Mouse (Mus musculus) heart, embryonic 11.5 days (tissue): ENCODE measurements around the gene Epb41l1. TPM values are rescaled to one million over a fixed set of nuclear protein-coding genes. Genes with fewer than 3 reads are reported as not detected.
A peak's percentile ranks its signal among the peaks of the same experiment; 100 is the strongest.

Source experiments
- ATAC-seq: fragments of 200-750 bp; cut with Nextera tagmentation; replicated peaks from 2 replicates; pipeline ENCODE4 v1.8.0; 2017; ENCODE audit warnings: moderate library complexity; ENCODE audit not compliant: insufficient number of reproducible peaks, low FRiP score, low TSS enrichment
- H3K27ac ChIP-seq: fragments of 300-500 bp; sonication (generic); 2 replicates; pipeline ENCODE4 v1.5.1; 2014; ENCODE audit warnings: mild to moderate bottlenecking, low read depth, low read length
- H3K27me3 ChIP-seq: fragments of 300-500 bp; sonication (generic); 2 replicates; pipeline ENCODE4 v1.6.1; 2014; ENCODE audit warnings: mild to moderate bottlenecking, low read length, mixed read lengths; ENCODE audit not compliant: control insufficient read depth, insufficient read depth
- H3K36me3 ChIP-seq: fragments of 300-500 bp; sonication (generic); 2 replicates; pipeline ENCODE4 v1.6.1; 2014; ENCODE audit warnings: mild to moderate bottlenecking, low read length, moderate library complexity, mixed read lengths; ENCODE audit not compliant: control insufficient read depth, insufficient read depth
- H3K4me1 ChIP-seq: fragments of 300-500 bp; sonication (generic); 2 replicates; pipeline ENCODE4 v1.6.1; 2014; ENCODE audit warnings: low read length; ENCODE audit not compliant: control insufficient read depth, insufficient read depth
- H3K4me2 ChIP-seq: fragments of 300-500 bp; sonication (generic); 2 replicates; pipeline ENCODE4 v1.6.1; 2014; ENCODE audit warnings: mild to moderate bottlenecking, moderate library complexity
- H3K4me3 ChIP-seq: fragments of 300-500 bp; sonication (generic); 2 replicates; pipeline ENCODE4 v1.5.1; 2014; ENCODE audit warnings: low read depth, low read length
- H3K9ac ChIP-seq: fragments of 300-500 bp; sonication (generic); 2 replicates; pipeline ENCODE4 v1.6.1; 2014; ENCODE audit warnings: mild to moderate bottlenecking, low read depth, low read length, moderate library complexity
- H3K9me3 ChIP-seq: fragments of 300-500 bp; sonication (generic); replicated peaks from 2 replicates; pipeline ENCODE4 v1.6.1; 2016; ENCODE audit warnings: low read length; ENCODE audit not compliant: control insufficient read depth
- WGBS: fragments of 180-500 bp; shearing (Covaris S2); extraction: QIAGEN DNeasy Blood & Tissue Kit; methylation state at CpG from one replicate; pipeline ENCODE4 v1.1.7; 2014; ENCODE audit not compliant: insufficient replicate concordance; 5-methylcytosine and 5-hydroxymethylcytosine counted together
- polyA plus RNA-seq: library from polyadenylated mRNA; unstranded; fragments of >200 nt; fragmentation: Nextera tagmentation; extraction: Ambion mirVana; gene quantifications from 2 replicates; pipeline ENCODE4 v1.2.1, GENCODE M21; 2014

The Epb41l1 gene
- polyA plus RNA-seq, 1 experiment from 2014 or later, result 1.6 TPM

DNA sequence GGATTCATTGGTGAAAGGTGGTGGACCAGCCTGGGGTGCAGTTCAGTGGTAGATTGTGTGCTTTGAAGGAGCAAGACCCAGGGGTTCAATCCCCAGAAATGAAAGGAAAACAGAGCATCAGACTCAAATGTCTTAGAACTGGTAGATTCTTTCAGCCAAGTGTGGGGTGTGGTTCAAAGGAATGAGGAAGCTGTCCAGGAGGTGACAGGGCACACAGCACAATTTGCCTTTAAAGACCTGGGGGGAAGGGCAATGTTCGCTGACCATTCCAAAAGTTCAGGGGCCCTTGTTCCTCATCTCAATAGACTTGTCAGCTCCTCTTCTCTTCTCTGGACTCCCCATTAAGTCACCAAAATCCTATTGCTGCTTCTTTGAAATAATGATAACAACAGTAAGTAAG, 3.5 kb upstream of the Epb41l1 start:
- ATAC-seq, result no peak
- no peak overlapping the region for H3K4me3 ChIP-seq
- WGBS, result 58% methylated on average over 1 of the region's 1 CpGs

DNA sequence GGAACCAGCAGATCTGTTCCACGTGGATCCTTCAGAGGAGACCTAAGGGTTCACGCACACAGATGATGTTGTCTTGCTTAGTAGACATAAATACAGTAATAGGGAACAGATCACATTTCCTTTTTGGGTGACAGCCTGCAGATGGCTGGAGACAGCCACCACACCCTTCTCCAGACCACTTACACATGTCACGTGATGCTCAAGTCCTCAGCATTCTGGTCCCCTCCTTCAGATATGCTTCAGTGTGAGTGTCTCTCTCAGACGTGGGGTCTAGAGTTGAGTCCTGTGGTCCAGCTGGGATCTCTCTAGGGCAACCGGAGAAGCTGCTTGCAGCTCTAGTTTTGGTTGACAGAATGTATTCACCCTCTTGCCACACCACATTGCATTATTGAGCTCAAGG, 2.2 kb upstream of the Epb41l1 start:
- Histone ChIP-seq H3K4me3 (no peak overlapping the region), H3K9me3 (no peaks in the 10 kb centered on the region), H3K27me3 (peaks cover 45% of the 10 kb centered on the region), H3K4me1 (peaks cover 21% of the 10 kb centered on the region), H3K27ac (no peak overlapping the region), H3K9ac (no peak overlapping the region), H3K36me3 (no peaks in the 10 kb centered on the region), H3K4me2 (no peak overlapping the region)
- no peak for ATAC-seq
- 71% methylated on average over 5 of the region's 5 CpGs for WGBS

More for the DNA sequence above, 3.5 kb upstream of the Epb41l1 start:
- peaks cover 40% of the 10 kb centered on the region for H3K27me3 ChIP-seq
- no peak overlapping the region for H3K9ac ChIP-seq
- no peak overlapping the region for H3K4me2 ChIP-seq
- H3K9me3 ChIP-seq, result no peaks in the 10 kb centered on the region
- no peak overlapping the region for H3K27ac ChIP-seq
- H3K4me1 ChIP-seq, result peaks cover 15% of the 10 kb centered on the region
- no peaks in the 10 kb centered on the region for H3K36me3 ChIP-seq

DNA sequence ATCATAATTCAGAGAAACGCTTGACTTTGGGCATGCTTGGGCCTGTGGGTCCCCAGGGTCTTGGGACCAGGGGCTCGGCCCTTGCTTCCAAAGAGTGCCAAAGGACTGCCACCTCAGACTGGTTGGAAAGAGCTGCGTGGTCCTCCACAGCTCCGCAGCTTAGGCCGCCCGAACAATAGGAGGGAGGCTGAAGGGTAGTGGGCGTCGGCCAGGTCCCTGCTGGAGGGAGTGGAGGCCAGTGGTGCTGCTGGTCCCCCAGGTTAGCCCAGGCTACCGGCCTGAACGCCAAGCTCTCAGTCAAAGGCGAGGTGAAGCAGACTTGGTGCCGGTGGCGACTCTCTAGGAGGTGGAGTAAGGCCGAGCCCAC, 399 bp upstream of the Epb41l1 start:
- ATAC-seq, result no peak
- H3K4me1 ChIP-seq, result peaks cover 21% of the 10 kb centered on the region
- H3K27ac ChIP-seq, result no peak overlapping the region
- H3K4me2 ChIP-seq, result peak overlapping the region; percentile 99
- peaks cover 50% of the 10 kb centered on the region for H3K27me3 ChIP-seq
- H3K9ac ChIP-seq, result peak overlapping the region; percentile 76
- no peaks in the 10 kb centered on the region for H3K9me3 ChIP-seq
- H3K36me3 ChIP-seq, result no peaks in the 10 kb centered on the region
- H3K4me3 ChIP-seq, result peak overlapping the region; percentile 68
- 14% methylated on average over 14 of the region's 14 CpGs for WGBS

DNA sequence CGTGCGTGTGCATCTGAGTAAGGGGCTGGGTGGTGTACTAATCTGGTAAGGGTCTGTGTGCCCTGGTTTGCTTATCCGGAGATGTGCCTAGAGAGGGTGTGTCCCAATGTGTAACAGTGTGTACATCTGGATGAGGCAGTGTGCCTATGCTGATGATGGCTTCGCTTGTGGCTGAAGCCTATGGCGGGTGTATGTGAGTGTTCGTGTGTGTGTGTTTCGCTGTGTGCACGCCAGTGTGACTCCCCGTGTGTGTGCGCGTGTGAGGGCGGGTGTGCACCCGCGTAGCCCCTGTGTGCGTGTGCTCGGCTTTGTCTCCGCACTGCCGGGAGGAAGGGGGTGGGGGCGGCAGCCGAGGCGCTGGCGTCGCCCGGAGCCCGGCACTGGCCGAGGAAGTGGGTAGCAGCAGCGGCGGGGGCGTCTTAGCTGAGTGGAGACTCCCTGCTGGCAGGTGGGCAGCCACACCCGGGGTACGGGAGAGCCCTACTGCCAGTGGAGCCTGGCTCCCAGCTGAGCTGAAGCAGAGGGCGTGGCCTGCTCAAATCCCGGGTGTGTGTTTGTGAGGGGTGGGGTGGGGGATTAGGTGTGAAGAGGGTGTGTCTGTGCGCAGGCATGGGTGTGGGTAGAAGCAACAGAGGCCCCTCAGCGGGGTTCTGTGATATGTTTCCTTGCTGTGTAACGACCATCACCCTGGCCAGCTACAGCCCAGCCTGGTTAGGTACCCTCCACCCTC, 837 bp downstream of the Epb41l1 start:
- Histone ChIP-seq H3K4me1 (peaks cover 21% of the 10 kb centered on the region), H3K27me3 (peaks cover 50% of the 10 kb centered on the region), H3K9ac (peak overlapping the region; percentile 76), H3K4me3 (peak overlapping the region; percentile 68), H3K4me2 (peak overlapping the region; percentile 99), H3K36me3 (no peaks in the 10 kb centered on the region), H3K9me3 (no peaks in the 10 kb centered on the region), H3K27ac (no peak overlapping the region)
- peak; percentile 44; the same call in 1 of the 2 replicates for ATAC-seq
- under 1% methylated on average over 36 of the region's 36 CpGs for WGBS

DNA sequence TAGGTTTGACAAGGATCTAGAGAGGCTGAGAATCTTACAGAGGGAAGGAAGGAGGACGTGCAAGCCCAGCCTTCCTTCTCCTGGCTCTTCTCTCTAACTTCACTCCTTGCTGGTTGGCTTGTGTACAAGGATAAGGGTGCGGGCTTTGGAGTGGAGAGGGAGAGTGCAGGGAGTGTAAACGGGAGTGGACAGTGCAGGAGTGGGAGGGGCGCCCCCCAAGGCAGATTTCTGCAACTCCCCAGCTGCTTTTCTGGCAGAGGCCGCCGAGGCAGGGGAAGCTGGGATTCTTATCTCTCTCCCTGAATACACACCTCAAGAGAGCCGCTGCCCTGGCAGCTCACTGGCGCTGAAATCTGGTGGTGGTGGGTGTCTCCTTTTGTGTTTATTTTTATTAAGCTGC, 1.9 kb downstream of the Epb41l1 start:
- Histone ChIP-seq H3K4me3 (no peak overlapping the region), H3K27ac (no peak overlapping the region), H3K27me3 (peaks cover 52% of the 10 kb centered on the region), H3K9ac (no peak overlapping the region), H3K9me3 (no peaks in the 10 kb centered on the region), H3K36me3 (no peaks in the 10 kb centered on the region), H3K4me1 (peaks cover 21% of the 10 kb centered on the region), H3K4me2 (peak overlapping the region; percentile 42)
- WGBS, result 2% methylated on average over 8 of the region's 8 CpGs
- ATAC-seq, result no peak

DNA sequence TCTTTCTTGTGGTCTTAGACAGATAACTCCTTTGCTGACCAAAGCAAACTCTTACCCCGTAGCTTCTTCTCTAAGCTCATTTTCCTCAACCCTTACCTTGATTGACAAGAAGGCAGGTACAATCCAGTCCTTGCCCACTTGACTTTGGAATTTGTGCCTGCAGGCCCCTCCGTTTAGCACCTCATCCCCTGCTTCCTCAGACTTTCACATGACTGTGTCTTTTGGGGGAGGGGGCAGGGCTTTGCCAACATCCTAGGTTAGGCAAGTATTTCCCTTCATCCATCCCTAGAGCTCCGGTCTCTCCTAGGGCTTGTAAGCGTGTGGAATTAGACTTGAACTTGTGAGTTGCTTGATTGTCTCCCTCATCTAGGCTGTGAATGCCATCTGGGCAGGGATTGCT, 3.0 kb downstream of the Epb41l1 start:
- H3K4me2 ChIP-seq, result no peak overlapping the region
- H3K9ac ChIP-seq, result no peak overlapping the region
- H3K4me1 ChIP-seq, result peaks cover 21% of the 10 kb centered on the region
- H3K27me3 ChIP-seq, result peaks cover 46% of the 10 kb centered on the region
- H3K4me3 ChIP-seq, result no peak overlapping the region
- WGBS, result 68% methylated on average over 4 of the region's 4 CpGs
- no peak overlapping the region for H3K27ac ChIP-seq
- no peak for ATAC-seq
- H3K36me3 ChIP-seq, result no peaks in the 10 kb centered on the region
- no peaks in the 10 kb centered on the region for H3K9me3 ChIP-seq

DNA sequence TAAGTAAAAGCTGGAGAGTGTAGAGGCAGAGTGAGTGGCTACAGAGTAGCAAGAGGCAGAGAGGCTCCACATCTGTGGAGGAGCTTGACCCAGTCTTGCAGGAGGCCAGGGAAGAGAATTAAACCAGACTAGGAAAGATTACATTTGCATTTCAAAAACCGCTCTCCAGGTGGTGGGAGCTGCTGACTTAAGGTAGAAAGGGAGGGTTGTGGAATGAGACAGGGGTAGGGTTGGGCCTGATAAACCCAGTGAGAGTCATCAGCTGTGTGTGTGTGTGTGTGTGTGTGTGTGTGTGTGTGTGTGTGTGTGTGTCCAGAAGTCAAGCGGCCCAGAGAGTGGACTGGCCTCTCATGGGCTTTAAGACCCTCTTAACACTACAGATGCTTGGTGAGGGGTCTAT, 4.9 kb downstream of the Epb41l1 start:
- Histone ChIP-seq H3K27ac (no peak overlapping the region), H3K4me3 (no peak overlapping the region), H3K9me3 (no peaks in the 10 kb centered on the region), H3K4me1 (peaks cover 16% of the 10 kb centered on the region), H3K27me3 (peaks cover 26% of the 10 kb centered on the region), H3K9ac (no peak overlapping the region), H3K36me3 (no peaks in the 10 kb centered on the region), H3K4me2 (no peak overlapping the region)
- 20% methylated on average over 2 of the region's 2 CpGs for WGBS
- no peak for ATAC-seq

DNA sequence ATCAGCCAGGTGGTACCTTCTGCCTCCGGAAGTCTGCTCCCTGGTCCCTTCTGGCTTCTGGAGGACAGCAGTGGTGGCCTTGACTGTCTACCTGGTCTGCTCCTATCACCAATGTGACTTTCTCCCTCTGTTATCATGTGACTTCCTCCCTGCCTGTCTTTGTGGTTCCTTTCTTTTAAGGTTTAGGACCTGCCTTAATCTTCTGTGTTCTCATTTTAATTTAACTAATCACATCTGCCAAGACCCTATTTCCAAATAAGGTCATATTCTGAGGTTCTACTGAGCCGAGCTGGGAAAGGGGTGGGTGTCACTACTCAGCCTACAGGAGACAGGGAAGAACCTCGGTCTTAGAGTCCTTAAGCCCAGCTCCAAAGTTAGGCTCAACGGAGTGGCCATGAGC, 5.4 kb downstream of the Epb41l1 start:
- Histone ChIP-seq H3K27ac (no peak overlapping the region), H3K4me2 (no peak overlapping the region), H3K4me3 (no peak overlapping the region), H3K9me3 (no peaks in the 10 kb centered on the region), H3K27me3 (peaks cover 21% of the 10 kb centered on the region), H3K36me3 (no peaks in the 10 kb centered on the region), H3K4me1 (peaks cover 14% of the 10 kb centered on the region), H3K9ac (no peak overlapping the region)
- ATAC-seq, result no peak
- WGBS, result 44% methylated on average over 4 of the region's 4 CpGs

DNA sequence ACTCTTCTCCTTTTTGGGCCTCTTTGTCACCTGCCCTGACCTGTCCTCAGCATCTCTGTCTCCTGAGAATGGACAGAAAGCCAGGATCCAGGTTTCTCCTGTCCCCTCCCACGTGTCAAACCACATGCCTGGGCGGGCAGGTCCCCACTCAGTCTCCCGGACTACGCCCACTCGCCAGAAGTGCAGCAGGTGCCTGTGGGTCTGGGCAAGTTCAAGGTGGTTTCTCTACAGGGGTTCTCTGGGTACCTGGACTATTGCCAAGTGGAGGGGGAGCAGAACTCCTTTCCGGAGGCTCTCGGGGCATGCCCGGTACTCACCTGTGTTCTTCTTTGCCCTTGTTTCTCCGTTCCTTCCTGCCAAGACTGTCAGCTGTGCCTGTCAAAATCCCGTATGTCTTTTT, 9.1 kb downstream of the Epb41l1 start:
- WGBS, result 78% methylated on average over 10 of the region's 10 CpGs
- Histone ChIP-seq H3K27me3 (peaks cover 2% of the 10 kb centered on the region; the same call in 1 of the 2 replicates), H3K9ac (no peak overlapping the region), H3K36me3 (no peaks in the 10 kb centered on the region), H3K4me3 (no peak overlapping the region), H3K27ac (no peak overlapping the region), H3K9me3 (no peaks in the 10 kb centered on the region), H3K4me1 (peaks cover 9% of the 10 kb centered on the region), H3K4me2 (no peak overlapping the region)
- ATAC-seq, result no peak
